Mouse (Mus musculus) urinary bladder, adult 18-20 months (tissue): Measurements from ENCODE around the gene Olfr520.
"Not testable (repeated sequence)": the region's sequence is repeated elsewhere in the genome, so short reads cannot be mapped to it uniquely, and the experiment has no call there.

Source experiments
- DNase-seq, 2 experiments: peaks; one replicate each; pipeline ENCODE4 v3.0.0; 2022; ENCODE audit warnings: low spot score in 2 of 2, mixed read lengths in 2 of 2

Olfr520 gene

GRCm38 (mm10) chr7:99712431-99712830 lies 17.6 kb upstream of the Olfr520 start:
- no peak for DNase-seq

- no peak for DNase-seq
Observed at GRCm38 (mm10) chr7:99716536-99716935, 13.5 kb upstream of the Olfr520 start.

GRCm38 (mm10) chr7:99734612-99735011 lies 4.5 kb downstream of the Olfr520 start:
- DNase-seq, result no peak

GRCm38 (mm10) chr7:99735491-99735890 lies 5.4 kb downstream of the Olfr520 start:
- not testable (repeated sequence) for DNase-seq

GRCm38 (mm10) chr7:99739276-99739675 lies 9.2 kb downstream of the Olfr520 start:
- DNase-seq, result no peak

GRCm38 (mm10) chr7:99763207-99763606 lies 33.1 kb downstream of the Olfr520 start, which contains the start of gene Olfr521:
Gene Olfr521, plus strand, starts transcription at chr7:99763507.
- no peak for DNase-seq

GRCm38 (mm10) chr7:99781385-99781784 lies 51.3 kb downstream of the Olfr520 start:
- no peak for DNase-seq

DNA sequence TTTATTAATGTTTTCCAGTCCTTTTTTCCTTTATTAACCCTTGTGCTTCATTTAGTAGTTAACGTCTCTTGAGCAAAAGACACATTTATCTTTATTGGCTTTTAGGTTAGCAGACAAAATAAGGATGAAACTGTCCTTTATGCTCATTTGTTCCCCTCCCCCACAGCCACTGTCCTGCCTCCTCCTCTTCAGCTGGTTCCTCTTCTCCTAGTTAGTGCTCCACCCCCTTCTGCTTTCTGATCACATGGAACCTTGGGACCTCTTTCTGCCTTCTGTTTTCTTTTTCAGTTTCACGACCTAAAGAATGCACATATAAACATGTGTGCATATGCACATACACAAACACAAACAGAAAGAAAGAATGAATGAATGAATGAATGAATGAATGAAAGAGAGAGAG lies 51.8 kb downstream of the Olfr520 start:
- DNase-seq, result no peak

DNA sequence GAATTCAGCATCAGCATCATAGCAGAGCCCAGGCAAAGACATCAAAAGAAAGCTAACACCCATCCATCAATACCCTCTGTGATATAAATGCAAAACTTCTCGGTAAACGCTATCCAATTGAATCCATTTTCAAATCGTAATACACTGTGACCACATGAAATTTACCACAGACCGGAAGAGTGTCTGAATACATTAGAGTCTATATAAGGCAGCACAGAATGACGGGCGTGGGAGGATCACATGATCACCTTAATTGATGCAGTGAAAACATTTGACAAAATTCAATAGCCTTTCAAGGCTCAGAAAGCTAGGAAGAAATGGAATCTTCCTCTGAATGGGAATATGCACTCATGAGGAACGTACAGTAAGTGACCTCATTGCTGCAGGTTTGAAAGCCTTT lies 53.3 kb downstream of the Olfr520 start:
- DNase-seq, result no peak

DNA sequence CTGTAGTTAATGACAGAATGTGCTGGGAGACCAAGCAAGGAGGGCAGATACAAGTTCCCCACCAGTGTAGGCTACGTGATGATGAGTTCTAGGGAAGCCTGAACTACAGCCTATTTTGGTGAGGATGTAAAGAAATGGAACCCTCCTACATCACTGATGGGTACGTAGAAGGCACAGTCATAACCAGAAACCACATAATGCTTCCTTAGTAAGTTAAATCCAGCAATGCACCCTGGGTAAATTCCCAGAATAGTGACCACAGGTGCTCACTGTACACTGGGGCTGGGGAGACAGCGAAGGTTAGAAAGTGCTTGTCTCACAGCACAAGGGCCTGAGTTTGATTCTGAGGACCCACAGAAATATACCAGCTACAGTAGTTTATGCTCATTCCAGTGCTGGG lies 55.5 kb downstream of the Olfr520 start:
- no peak for DNase-seq
